Mouse (Mus musculus) liver, postnatal 0 days (tissue): Measurements from ENCODE around the gene Axl. TPM values are rescaled to one million over a fixed set of nuclear protein-coding genes. Genes with fewer than 3 reads are reported as not detected.

Experiments
- ATAC-seq: fragments of 200-750 bp; cut with Nextera tagmentation; 2 replicates; pipeline ENCODE4 v1.8.0; 2017; ENCODE audit warnings: mild to moderate bottlenecking, moderate library complexity
- DNase-seq: peaks from one replicate; pipeline ENCODE4 v3.0.0-alpha.2; 2016
- H3K27ac ChIP-seq: fragments of 300-500 bp; sonication (generic); 2 replicates; pipeline ENCODE4 v1.5.1; 2014; ENCODE audit warnings: antibody characterized with exemption, moderate library complexity, mild to moderate bottlenecking, low read depth
- H3K27me3 ChIP-seq: fragments of 300-500 bp; sonication (generic); 2 replicates; pipeline ENCODE4 v1.6.1; 2014; ENCODE audit warnings: low read length, control low read depth, mixed read lengths; ENCODE audit not compliant: insufficient read depth
- H3K36me3 ChIP-seq: fragments of 300-500 bp; sonication (generic); replicated peaks from 2 replicates; pipeline ENCODE4 v1.6.1; 2014; ENCODE audit warnings: mild to moderate bottlenecking, control low read depth, low read length, moderate library complexity, mixed read lengths; ENCODE audit not compliant: insufficient read depth
- H3K4me1 ChIP-seq: fragments of 300-500 bp; sonication (generic); 2 replicates; pipeline ENCODE4 v1.6.1; 2014; ENCODE audit warnings: antibody characterized with exemption, mild to moderate bottlenecking, control low read depth; ENCODE audit not compliant: insufficient read depth
- H3K4me2 ChIP-seq: fragments of 300-500 bp; sonication (generic); 2 replicates; pipeline ENCODE4 v1.6.1; 2014; ENCODE audit warnings: low read depth, mild to moderate bottlenecking, low read length, moderate library complexity, mixed read lengths
- H3K4me3 ChIP-seq: fragments of 300-500 bp; sonication (generic); 2 replicates; pipeline ENCODE4 v1.5.1; 2014; ENCODE audit warnings: low read depth, low read length
- H3K9ac ChIP-seq: fragments of 300-500 bp; sonication (generic); replicated peaks from 2 replicates; pipeline ENCODE4 v1.6.1; 2014; ENCODE audit warnings: mild to moderate bottlenecking, moderate library complexity
- H3K9me3 ChIP-seq: fragments of 300-500 bp; sonication (generic); 2 replicates; pipeline ENCODE4 v1.6.1; 2016; ENCODE audit warnings: mild to moderate bottlenecking, control low read depth, low read length, mixed read lengths
- CTCF ChIP-seq: sonication (generic); IDR thresholded peaks from 2 replicates; pipeline ENCODE4 v1.5.1; 2016; ENCODE audit warnings: antibody characterized with exemption, low read depth
- EP300 ChIP-seq: IDR thresholded peaks from 2 replicates; pipeline ENCODE4 v1.6.1; 2016; ENCODE audit warnings: antibody characterized with exemption, low read depth, mild to moderate bottlenecking
- WGBS: fragments of 180-500 bp; shearing (Covaris S2); extraction: QIAGEN DNeasy Blood & Tissue Kit; methylation state at CpG from one replicate; pipeline ENCODE4 v1.1.7; 2014; ENCODE audit not compliant: insufficient replicate concordance; 5-methylcytosine and 5-hydroxymethylcytosine counted together
- polyA plus RNA-seq: library from polyadenylated mRNA; unstranded; fragments of >200 nt; fragmentation: Nextera tagmentation; extraction: Ambion mirVana; gene quantifications from 2 replicates; pipeline ENCODE4 v1.2.1, GENCODE M21; 2015

Axl gene
- polyA plus RNA-seq, 1 experiment from 2014 or later = 26.6 TPM

DNA sequence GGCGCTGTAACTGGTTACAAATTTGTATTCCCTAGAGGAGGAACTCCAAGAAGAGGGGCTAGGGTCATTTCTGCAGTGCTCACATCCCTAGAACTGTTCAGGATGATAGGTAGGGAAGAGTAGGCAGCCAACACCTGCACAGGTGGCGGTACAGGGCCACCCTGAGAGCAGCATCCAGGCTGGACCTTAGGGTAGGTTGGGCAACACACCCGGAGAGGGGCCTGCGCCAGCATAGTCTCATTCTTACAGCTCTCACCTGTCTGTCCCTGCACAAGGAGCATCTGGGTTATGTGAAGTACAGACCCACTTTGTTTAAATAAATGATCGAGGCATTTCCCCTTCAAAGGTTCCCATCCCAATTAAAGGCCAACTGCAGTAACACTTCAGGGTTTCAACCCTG lies 67.7 kb downstream of the Axl start:
- Histone ChIP-seq H3K27me3 (no peaks in the 10 kb centered on the region), H3K9ac (no peak overlapping the region), H3K4me3 (no peak overlapping the region), H3K4me2 (no peak overlapping the region), H3K36me3 (peaks cover 53% of the 10 kb centered on the region), H3K4me1 (peaks cover 14% of the 10 kb centered on the region), H3K9me3 (no peaks in the 10 kb centered on the region), H3K27ac (no peak overlapping the region)
- DNase-seq (no peak), ATAC-seq (no peak)
- TF ChIP-seq CTCF (no peak), EP300 (no peak)
- 83% methylated on average over 5 of the region's 5 CpGs for WGBS

- Histone ChIP-seq H3K9ac (no peak overlapping the region), H3K36me3 (peaks cover 53% of the 10 kb centered on the region), H3K4me3 (no peak overlapping the region), H3K4me2 (no peak overlapping the region; the same call in 1 of the 2 replicates), H3K9me3 (no peaks in the 10 kb centered on the region), H3K4me1 (peaks cover 14% of the 10 kb centered on the region), H3K27me3 (no peaks in the 10 kb centered on the region), H3K27ac (peak overlapping the region; percentile 95)
- TF ChIP-seq CTCF (peak; percentile 96), EP300 (no peak)
- DNase-seq (peak; percentile 84), ATAC-seq (no peak)
- 54% methylated on average over 10 of the region's 10 CpGs for WGBS
Observed at GRCm38 (mm10) chr7:25719761-25720610, 68.5 kb downstream of the Axl start.

DNA sequence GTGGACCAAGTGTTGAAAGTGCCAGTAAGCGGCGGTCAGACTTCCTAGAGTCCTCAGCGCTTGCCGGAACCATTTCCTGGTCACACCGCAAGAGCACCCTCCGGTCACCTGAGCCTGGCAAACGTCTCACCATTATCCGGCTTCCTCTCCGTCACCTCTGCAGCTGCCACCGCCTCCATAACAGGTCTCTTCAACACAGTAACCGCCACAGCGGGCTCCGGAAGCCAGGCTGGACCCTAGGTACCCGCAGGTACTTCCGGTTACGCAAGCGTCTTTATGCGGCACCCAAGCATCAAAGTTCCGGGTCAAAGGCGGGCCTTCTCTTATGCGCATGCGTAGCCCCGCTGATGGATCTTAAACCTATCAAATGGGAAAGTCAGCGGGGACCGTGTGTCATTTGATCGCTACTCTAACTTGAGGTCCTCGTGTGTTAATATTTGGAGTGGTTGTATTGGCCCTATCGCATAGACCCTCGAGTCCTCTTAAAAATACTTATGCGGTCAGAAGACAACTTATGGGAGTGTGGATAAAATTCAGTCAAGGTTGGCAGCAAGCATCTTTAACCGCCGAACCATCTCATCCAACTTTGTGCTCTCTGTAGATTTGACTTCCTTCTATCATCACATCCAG lies 69.6 kb downstream of the Axl start, which contains the start of gene Ccdc97:
Ccdc97 (minus strand) TSS at position 301 of the 630 bp plus-strand sequence.
- Histone ChIP-seq H3K4me3 (peak within 1 kb of the TSS; percentile 90), H3K4me1 (peaks cover 14% of the 10 kb centered on the region), H3K9me3 (no peaks in the 10 kb centered on the region), H3K27me3 (no peaks in the 10 kb centered on the region), H3K9ac (peak within 1 kb of the TSS; percentile 87), H3K36me3 (peaks cover 52% of the 10 kb centered on the region), H3K4me2 (peak within 1 kb of the TSS; percentile 85), H3K27ac (peak within 1 kb of the TSS; percentile 95)
- 3% methylated on average over 32 of the region's 32 CpGs for WGBS
- TF ChIP-seq EP300 (peak; percentile 64; the same call in 1 of the 2 replicates), CTCF (peak; percentile 10; the same call in 1 of the 2 replicates)
- peak; percentile 92 for DNase-seq
- ATAC-seq = peak; percentile 86

- no peak for ATAC-seq
- Histone ChIP-seq H3K27me3 (no peaks in the 10 kb centered on the region), H3K9ac (no peak overlapping the region), H3K4me3 (0 out of 2 replicates have a peak overlapping the region, but pooled peaks have one; percentile 90), H3K36me3 (peaks cover 50% of the 10 kb centered on the region), H3K4me1 (peaks cover 14% of the 10 kb centered on the region), H3K4me2 (peak overlapping the region; percentile 85), H3K9me3 (no peaks in the 10 kb centered on the region), H3K27ac (no peak overlapping the region)
- DNase-seq = no peak
- TF ChIP-seq CTCF = no peak
- TF ChIP-seq EP300 = no peak
- 84% methylated on average over 3 of the region's 3 CpGs for WGBS
Observed at GRCm38 (mm10) chr7:25717478-25717877, 71.0 kb downstream of the Axl start.

- peaks cover 24% of the 10 kb centered on the region for H3K4me1 ChIP-seq
- no peaks in the 10 kb centered on the region for H3K9me3 ChIP-seq
- H3K4me2 ChIP-seq = no peak overlapping the region
- DNase-seq (no peak), ATAC-seq (no peak)
- H3K9ac ChIP-seq = no peak overlapping the region
- peaks cover 40% of the 10 kb centered on the region for H3K36me3 ChIP-seq
- no peak overlapping the region for H3K27ac ChIP-seq
- WGBS = 95% methylated on average over 22 of the region's 22 CpGs
- no peak overlapping the region for H3K4me3 ChIP-seq
- H3K27me3 ChIP-seq = no peaks in the 10 kb centered on the region
- no peak for TF ChIP-seq EP300
- TF ChIP-seq CTCF = no peak
Observed at GRCm38 (mm10) chr7:25715731-25716271, 72.7 kb downstream of the Axl start.

DNA sequence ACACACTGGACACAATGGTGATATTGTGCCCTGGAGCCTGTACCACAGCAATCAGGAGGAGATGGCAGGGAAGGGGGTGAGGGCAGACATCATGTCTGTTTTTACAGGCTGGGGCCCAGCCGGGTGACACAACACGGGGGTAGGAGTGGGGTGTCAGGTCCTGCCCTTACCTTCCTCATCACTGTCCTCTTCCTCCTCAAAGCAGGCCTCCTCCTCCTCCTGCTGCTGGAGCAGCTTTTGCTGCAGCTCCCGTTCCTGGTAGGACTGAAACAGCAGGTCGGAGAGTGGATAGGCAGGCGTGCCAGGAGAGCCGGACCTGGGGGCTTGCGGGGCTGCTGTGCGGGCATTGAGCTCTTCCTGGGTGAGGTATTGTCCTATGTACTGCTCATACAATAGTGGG lies 73.9 kb downstream of the Axl start:
- no peaks in the 10 kb centered on the region for H3K9me3 ChIP-seq
- DNase-seq = no peak
- WGBS = 92% methylated on average over 8 of the region's 8 CpGs
- no peaks in the 10 kb centered on the region for H3K27me3 ChIP-seq
- no peak overlapping the region for H3K9ac ChIP-seq
- no peak overlapping the region for H3K4me2 ChIP-seq
- peaks cover 35% of the 10 kb centered on the region for H3K4me1 ChIP-seq
- H3K36me3 ChIP-seq = peaks cover 33% of the 10 kb centered on the region
- H3K27ac ChIP-seq = no peak overlapping the region
- TF ChIP-seq EP300 = no peak
- TF ChIP-seq CTCF = no peak
- no peak overlapping the region for H3K4me3 ChIP-seq
- no peak for ATAC-seq
